Mouse (Mus musculus) kidney, postnatal 36 days (tissue): ENCODE data around the gene Psmb9.
A peak's percentile ranks its signal among the peaks of the same experiment; 100 is the strongest.

Experiments used
- DNase-seq, 2 experiments: peaks; one replicate each; pipeline ENCODE4 v3.0.0; 2021 to 2022; ENCODE audit warnings: mixed read lengths in 2 of 2

Gene Psmb9

GRCm38 (mm10) chr17:34205746-34206176, 18.2 kb upstream of the Psmb9 start:
- peak; percentile 44 to 52 for DNase-seq

- peak in 1 of 2 experiments; percentile 41 for DNase-seq
These were observed 17.6 kb upstream of the Psmb9 start for GRCm38 (mm10) chr17:34205021-34205745.

GRCm38 (mm10) chr17:34204303-34205010, 16.9 kb upstream of the Psmb9 start:
- peak; percentile 86 to 94 for DNase-seq

GRCm38 (mm10) chr17:34203444-34203843, 15.9 kb upstream of the Psmb9 start, which contains the start of gene Tap2:
TSS of gene Tap2 (plus strand) at chr17:34203527.
- DNase-seq = peak in 1 of 2 experiments; percentile 36

GRCm38 (mm10) chr17:34202760-34203442, 15.3 kb upstream of the Psmb9 start:
- no peak for DNase-seq

- no peak for DNase-seq
These were observed 14.0 kb upstream of the Psmb9 start for GRCm38 (mm10) chr17:34201506-34202055.

GRCm38 (mm10) chr17:34200772-34201505, 13.4 kb upstream of the Psmb9 start:
- no peak for DNase-seq

GRCm38 (mm10) chr17:34200047-34200446, 12.5 kb upstream of the Psmb9 start:
- no peak for DNase-seq

GRCm38 (mm10) chr17:34199050-34199619, 11.6 kb upstream of the Psmb9 start:
- no peak for DNase-seq

- DNase-seq = no peak
These were observed 11.0 kb upstream of the Psmb9 start for GRCm38 (mm10) chr17:34198521-34198912.

GRCm38 (mm10) chr17:34197904-34198520, 10.4 kb upstream of the Psmb9 start:
- DNase-seq = peak; percentile 69 to 80

GRCm38 (mm10) chr17:34196941-34197894, 9.7 kb upstream of the Psmb9 start, which contains the start of gene Psmb8:
TSS of gene Psmb8 (plus strand) at chr17:34197721.
- peak; percentile 95 to 96 for DNase-seq

- no peak for DNase-seq
These were observed 8.9 kb upstream of the Psmb9 start for GRCm38 (mm10) chr17:34196491-34196890.

GRCm38 (mm10) chr17:34194723-34195122, 7.2 kb upstream of the Psmb9 start:
- DNase-seq = no peak

- DNase-seq = no peak
These were observed 5.9 kb upstream of the Psmb9 start for GRCm38 (mm10) chr17:34193468-34193867.

GRCm38 (mm10) chr17:34192852-34193251, 5.3 kb upstream of the Psmb9 start:
- no peak for DNase-seq

GRCm38 (mm10) chr17:34188986-34189385, 1.4 kb upstream of the Psmb9 start:
- no peak for DNase-seq

GRCm38 (mm10) chr17:34188010-34188409, 446 bp upstream of the Psmb9 start:
- peak in 1 of 2 experiments; percentile 52 for DNase-seq

- no peak for DNase-seq
These were observed 691 bp downstream of the Psmb9 start for GRCm38 (mm10) chr17:34186885-34187260.

- DNase-seq = no peak
These were observed 2.0 kb downstream of the Psmb9 start for GRCm38 (mm10) chr17:34185526-34185925.
